Mouse (Mus musculus) bone marrow macrophage, adult 2 months (primary cell): ENCODE data around the gene Tmem102.

ENCODE experiments used
- CTCF ChIP-seq: IDR thresholded peaks from 2 replicates; pipeline ENCODE4 v1.5.1; 2012; ENCODE audit warnings: low read depth, mild to moderate bottlenecking, low read length, moderate library complexity
- POLR2A ChIP-seq: IDR thresholded peaks from 2 replicates; pipeline ENCODE4 v1.6.1; 2012; ENCODE audit warnings: mild to moderate bottlenecking, low read depth, low read length, borderline replicate concordance

- TF ChIP-seq POLR2A: no peak
- no peak for TF ChIP-seq CTCF
These were observed 29.7 kb downstream of the Tmem102 start for GRCm38 (mm10) chr11:69775716-69776115.
